ENCODE assay signal across 22 mouse cellular contexts in genomic region chr5:148079732-148080131, GRCm38 (mm10).
A peak's percentile ranks its signal among the peaks of the same experiment; 100 is the strongest.
DNase-seq lines count a peak whose midpoint lies in the region; ATAC-seq and TF ChIP-seq lines count a peak whose summit lies in the region.
"Had no signal": no experiment of that assay in that cellular context is flagged by ENCODE, and none has a peak within 500 bp of the region (broad histone marks: within the 10 kb centered on the region; RNA-seq: fewer than 3 reads in every experiment).

No protein-coding gene starts in this region.

- H3K4me1 ChIP-seq in kidney, postnatal 0 days (replicated peaks; ENCODE audit: insufficient read depth, low read length): no peaks in the 10 kb centered on the region
- no peaks in the 10 kb centered on the region for H3K4me1 ChIP-seq in midbrain, postnatal 0 days (ENCODE audit: insufficient read depth, low read length)
- no peaks in the 10 kb centered on the region for H3K4me1 ChIP-seq in midbrain, embryonic 11.5 days (ENCODE audit: control insufficient read depth, insufficient read depth, low read length)
- H3K4me1 ChIP-seq in MEL (ENCODE audit: control insufficient read depth in 1 of 2, insufficient read depth in 2 of 2, low read length in 2 of 2): no peaks in the 10 kb centered on the region
- H3K4me1 ChIP-seq: forebrain, embryonic 10.5 days; heart, embryonic 13.5 days; hindbrain, embryonic 12.5 days; midbrain, embryonic 12.5 days had no signal

- no peak overlapping the region for H3K9ac ChIP-seq in kidney, postnatal 0 days (ENCODE audit: low read depth, low read length)
- H3K9ac ChIP-seq in midbrain, postnatal 0 days (replicated peaks; ENCODE audit: low read length, poor library complexity, severe bottlenecking): no peak overlapping the region
- H3K9ac ChIP-seq in midbrain, embryonic 11.5 days (ENCODE audit: low read length): no peak overlapping the region
- H3K9ac ChIP-seq in MEL (ENCODE audit: control insufficient read depth, low read depth, low read length, poor library complexity, severe bottlenecking): no peak overlapping the region
- H3K9ac ChIP-seq: heart, embryonic 13.5 days; hindbrain, embryonic 12.5 days; midbrain, embryonic 12.5 days had no signal

- no peak for TF ChIP-seq EP300 in MEL (IDR thresholded peaks at IDR 0.05; ENCODE audit: low read depth in 1 of 2, low read length in 2 of 2)

- no peak overlapping the region for H3K27ac ChIP-seq in kidney, postnatal 0 days
- H3K27ac ChIP-seq in midbrain, postnatal 0 days (ENCODE audit: low read depth, low read length): no peak overlapping the region
- no peak overlapping the region for H3K27ac ChIP-seq in midbrain, embryonic 11.5 days (ENCODE audit: low read depth, low read length)
- no peak overlapping the region for H3K27ac ChIP-seq in MEL (ENCODE audit: control insufficient read depth, low read depth, low read length)
- H3K27ac ChIP-seq: forebrain, embryonic 10.5 days; heart, embryonic 13.5 days; hindbrain, embryonic 12.5 days; midbrain, embryonic 12.5 days had no signal

- H3K4me2 ChIP-seq in kidney, postnatal 0 days (ENCODE audit: low read length): no peak overlapping the region
- H3K4me2 ChIP-seq in midbrain, postnatal 0 days (ENCODE audit: low read depth, low read length, poor library complexity, severe bottlenecking): no peak overlapping the region
- H3K4me2 ChIP-seq in midbrain, embryonic 11.5 days: no peak overlapping the region
- H3K4me2 ChIP-seq: heart, embryonic 13.5 days; hindbrain, embryonic 12.5 days; midbrain, embryonic 12.5 days had no signal

- no peaks in the 10 kb centered on the region for H3K79me2 ChIP-seq in MEL (ENCODE audit: control insufficient read depth, insufficient read depth, low read length, poor library complexity)

- 76% methylated on average over 3 of the region's 3 CpGs for WGBS in kidney, postnatal 0 days
- 85% methylated on average over 3 of the region's 3 CpGs for WGBS in midbrain, postnatal 0 days
- 83% methylated on average over 3 of the region's 3 CpGs for WGBS in midbrain, embryonic 11.5 days

- H3K36me3 ChIP-seq in kidney, postnatal 0 days (ENCODE audit: insufficient read depth, low read length): no peaks in the 10 kb centered on the region
- no peaks in the 10 kb centered on the region for H3K36me3 ChIP-seq in midbrain, postnatal 0 days (ENCODE audit: insufficient read depth, low read length)
- no peaks in the 10 kb centered on the region for H3K36me3 ChIP-seq in midbrain, embryonic 11.5 days (ENCODE audit: control insufficient read depth, insufficient read depth, low read length)
- no peaks in the 10 kb centered on the region for H3K36me3 ChIP-seq in MEL (ENCODE audit: control insufficient read depth in 1 of 2, insufficient read depth in 2 of 2, low read length in 2 of 2)
- H3K36me3 ChIP-seq: forebrain, embryonic 10.5 days; midbrain, embryonic 12.5 days had no signal

- no peak; the same call in 1 of the 2 replicates for TF ChIP-seq RAD21 in MEL (IDR thresholded peaks at IDR 0.05; ENCODE audit: low read depth, low read length)

- TF ChIP-seq POLR2A in MEL (IDR thresholded peaks at IDR 0.05; ENCODE audit: control insufficient read depth in 1 of 2, insufficient read depth in 1 of 2, low read depth in 1 of 2, low read length in 2 of 2, poor library complexity in 1 of 2): no peak

- no peaks in the 10 kb centered on the region for H3K27me3 ChIP-seq in kidney, postnatal 0 days (ENCODE audit: insufficient read depth, low read length)
- no peaks in the 10 kb centered on the region for H3K27me3 ChIP-seq in midbrain, postnatal 0 days (ENCODE audit: insufficient read depth, low read length)
- H3K27me3 ChIP-seq in midbrain, embryonic 11.5 days (ENCODE audit: control insufficient read depth, insufficient read depth, low read length): no peaks in the 10 kb centered on the region
- no peaks in the 10 kb centered on the region for H3K27me3 ChIP-seq in MEL (ENCODE audit: control insufficient read depth in 1 of 2, insufficient read depth in 2 of 2, low read length in 2 of 2)
- H3K27me3 ChIP-seq: heart, embryonic 13.5 days; hindbrain, embryonic 12.5 days; midbrain, embryonic 12.5 days; Patski had no signal

- no peak for ATAC-seq in kidney, postnatal 0 days (replicated peaks; ENCODE audit: low FRiP score, low read depth)
- ATAC-seq in midbrain, postnatal 0 days (ENCODE audit: low FRiP score): no peak
- ATAC-seq in midbrain, embryonic 11.5 days (ENCODE audit: low FRiP score): no peak
- ATAC-seq: forebrain, embryonic 16.5 days; Patski had no signal

- no peak overlapping the region for H3K4me3 ChIP-seq in kidney, postnatal 0 days (replicated peaks; ENCODE audit: low read depth, low read length)
- no peak overlapping the region for H3K4me3 ChIP-seq in midbrain, postnatal 0 days (ENCODE audit: low read depth, low read length)
- no peak overlapping the region for H3K4me3 ChIP-seq in midbrain, embryonic 11.5 days (ENCODE audit: low read depth, low read length)
- no peak overlapping the region for H3K4me3 ChIP-seq in MEL (ENCODE audit: control insufficient read depth in 1 of 2, insufficient read depth in 1 of 2, low read depth in 2 of 2, low read length in 2 of 2)
- H3K4me3 ChIP-seq: forebrain, embryonic 10.5 days; heart, embryonic 13.5 days; hindbrain, embryonic 12.5 days; midbrain, embryonic 12.5 days had no signal

- TF ChIP-seq CTCF in kidney, postnatal 0 days (IDR thresholded peaks at IDR 0.05; ENCODE audit: low read depth): peak; percentile 21; the same call in 1 of the 2 replicates
- peak; percentile 41; the same call in 1 of the 2 replicates for TF ChIP-seq CTCF in midbrain, postnatal 0 days (IDR thresholded peaks at IDR 0.05)
- peak; percentile 18 to 33 (median 26); a peak in 4 of 6 replicates for TF ChIP-seq CTCF in MEL (IDR thresholded peaks at IDR 0.05 in 2 of 3, conservative IDR thresholded peaks at IDR 0.05 in 1 of 3; ENCODE audit: control insufficient read depth in 1 of 3, insufficient read depth in 1 of 3, low read depth in 2 of 3, low read length in 3 of 3, poor library complexity in 1 of 3, severe bottlenecking in 1 of 3)

- no peak for DNase-seq in kidney, postnatal 0 days (ENCODE audit: low spot score)
- no peak for DNase-seq in kidney, postnatal 4 days
- DNase-seq in midbrain, postnatal 0 days (ENCODE audit: low spot score): no peak
- DNase-seq in midbrain, embryonic 11.5 days (ENCODE audit: low spot score, missing footprints): no peak
- peak; percentile 11 for DNase-seq in MEL (ENCODE audit: low read depth, low spot score)
- peak; percentile 23 for DNase-seq in testis, postnatal 14 days (ENCODE audit: low spot score)
- no peak for DNase-seq in adrenal gland, postnatal 25 days
- DNase-seq: adrenal gland, postnatal 10 days; gastrocnemius, postnatal 10 days; heart, adult 18-20 months; heart, postnatal 14 days; kidney, adult 2 months; kidney, postnatal 10 days; lung, postnatal 14 days; right cerebral cortex, postnatal 25 days; thymus, adult 2 months had no signal

- H3K9me3 ChIP-seq in kidney, postnatal 0 days (replicated peaks; ENCODE audit: low read length): no peaks in the 10 kb centered on the region
- no peaks in the 10 kb centered on the region for H3K9me3 ChIP-seq in midbrain, postnatal 0 days (ENCODE audit: low read length)
- H3K9me3 ChIP-seq in midbrain, embryonic 11.5 days (ENCODE audit: control insufficient read depth, low read length): peaks cover 9% of the 10 kb centered on the region; the same call in 1 of the 2 replicates
- no peaks in the 10 kb centered on the region for H3K9me3 ChIP-seq in MEL (replicated peaks; ENCODE audit: insufficient read depth, low read length)

TF ChIP-seq in MEL, 35 proteins besides CTCF, POLR2A, EP300 and RAD21:
- no peak for TF ChIP-seq HCFC1 (IDR thresholded peaks at IDR 0.05; ENCODE audit: low read depth, low read length)
- no peak for TF ChIP-seq JUND (IDR thresholded peaks at IDR 0.05; ENCODE audit: low read depth, low read length)
- TF ChIP-seq USF1 (IDR thresholded peaks at IDR 0.05; ENCODE audit: low read depth, low read length): no peak
- TF ChIP-seq ETS1 (IDR thresholded peaks at IDR 0.05; ENCODE audit: low read depth, low read length): no peak

Comparison
In these comparisons a context has a peak if more than half of its experiments do, and no peak if none do; other contexts are left out.
1. DNase-seq: peak in MEL (single experiment) and testis, postnatal 14 days (single experiment); none in kidney, postnatal 0 days (single experiment), kidney, postnatal 4 days (0 of 2), midbrain, postnatal 0 days (single experiment), midbrain, embryonic 11.5 days (single experiment) and adrenal gland, postnatal 25 days (single experiment).
2. Peak in every context shown above with its lines, with median percentiles within 50 percentile points of each other: CTCF ChIP-seq.